ENCODE assay signal across 17 mouse cellular contexts in genomic region chr6:117253586-117254330, GRCm38 (mm10).
DNase-seq lines count a peak whose midpoint lies in the region; ATAC-seq lines count a peak whose summit lies in the region.
"Had no signal": no experiment of that assay in that cellular context is flagged by ENCODE, and none has a peak within 500 bp of the region (broad histone marks: within the 10 kb centered on the region; RNA-seq: fewer than 3 reads in every experiment).

No protein-coding gene starts in this region.

- whole genome bisulfite sequencing in midbrain, embryonic 13.5 days = 11% methylated on average over 16 of the region's 16 CpGs

- peaks cover 15% of the 10 kb centered on the region for H3K4me1 ChIP-seq in midbrain, embryonic 13.5 days (replicated peaks)

- peak; percentile 73 for ATAC-seq in midbrain, embryonic 13.5 days
- ATAC-seq: inflammation-experienced regulatory T-cells, adult 6 months; liver, postnatal 0 days had no signal

- no peaks in the 10 kb centered on the region for H3K9me3 ChIP-seq in midbrain, embryonic 13.5 days
- H3K9me3 ChIP-seq: limb, embryonic 15.5 days; neural tube, embryonic 13.5 days had no signal

- no peak overlapping the region for H3K27ac ChIP-seq in midbrain, embryonic 13.5 days
- H3K27ac ChIP-seq: kidney, postnatal 0 days; limb, embryonic 15.5 days; neural tube, embryonic 13.5 days had no signal

- no peak overlapping the region for H3K4me2 ChIP-seq in midbrain, embryonic 13.5 days (replicated peaks)
- H3K4me2 ChIP-seq: limb, embryonic 15.5 days; neural tube, embryonic 13.5 days had no signal

- intact Hi-C loops in left cerebral cortex, postnatal 4 days (cut with DNase I) = no loop called here
- intact Hi-C loops in left cerebral cortex, postnatal 25 days (cut with DNase I) = no loop called here

- no peaks in the 10 kb centered on the region for H3K36me3 ChIP-seq in midbrain, embryonic 13.5 days
- H3K36me3 ChIP-seq: limb, embryonic 15.5 days; neural tube, embryonic 13.5 days had no signal

- H3K4me3 ChIP-seq in midbrain, embryonic 13.5 days (replicated peaks) = no peak overlapping the region
- H3K4me3 ChIP-seq: limb, embryonic 15.5 days; neural tube, embryonic 13.5 days had no signal

- H3K9ac ChIP-seq in midbrain, embryonic 13.5 days (replicated peaks) = no peak overlapping the region
- H3K9ac ChIP-seq: limb, embryonic 15.5 days; liver, postnatal 0 days; neural tube, embryonic 13.5 days had no signal

- DNase-seq in cerebellum, postnatal 10 days = peak; percentile 86 to 87
- no peak for DNase-seq in cerebellum, adult 9-11 months
- peak; percentile 79 for DNase-seq in left cerebral cortex, postnatal 4 days
- DNase-seq in left cerebral cortex, postnatal 25 days (ENCODE audit: low spot score in 2 of 2) = no peak
- no peak for DNase-seq in kidney, postnatal 36 days
- no peak for DNase-seq in spleen, postnatal 36 days (ENCODE audit: low spot score in 2 of 2)
- no peak for DNase-seq in gastrocnemius, adult 8-10 months (ENCODE audit: low spot score in 2 of 2)
- DNase-seq: gastrocnemius, postnatal 36 days; layer of hippocampus, adult 9-11 months; liver, postnatal 0 days; lung, postnatal 36 days; right cerebral cortex, postnatal 4 days had no signal

- H3K27me3 ChIP-seq in midbrain, embryonic 13.5 days = no peaks in the 10 kb centered on the region
- H3K27me3 ChIP-seq: limb, embryonic 15.5 days; neural tube, embryonic 13.5 days had no signal

Comparison
In these comparisons a context has a peak if more than half of its experiments do, and no peak if none do; other contexts are left out.
1. DNase-seq: peak in cerebellum, postnatal 10 days (2 of 2) and left cerebral cortex, postnatal 4 days (single experiment); none in cerebellum, adult 9-11 months (single experiment), left cerebral cortex, postnatal 25 days (0 of 2), kidney, postnatal 36 days (0 of 2), spleen, postnatal 36 days (0 of 2) and gastrocnemius, adult 8-10 months (0 of 2).